Mouse (Mus musculus) forebrain, embryonic 13.5 days (tissue): ENCODE results near the gene Tada3. TPM values are rescaled to one million over a fixed set of nuclear protein-coding genes. Genes with fewer than 3 reads are reported as not detected.

ENCODE experiments used
- ATAC-seq: fragments of 200-750 bp; cut with Nextera tagmentation; 2 replicates; pipeline ENCODE4 v1.8.0; 2017
- H3K27ac ChIP-seq: fragments of 300-500 bp; sonication (generic); 2 replicates; pipeline ENCODE4 v1.5.1; 2015; ENCODE audit warnings: inconsistent platforms, mild to moderate bottlenecking, moderate library complexity
- H3K27me3 ChIP-seq: fragments of 300-500 bp; sonication (generic); 2 replicates; pipeline ENCODE4 v1.6.1; 2015; ENCODE audit warnings: mild to moderate bottlenecking, inconsistent platforms
- H3K36me3 ChIP-seq: fragments of 300-500 bp; sonication (generic); 2 replicates; pipeline ENCODE4 v1.6.1; 2015; ENCODE audit warnings: mild to moderate bottlenecking, inconsistent platforms; ENCODE audit not compliant: poor library complexity, severe bottlenecking
- H3K4me1 ChIP-seq: fragments of 300-500 bp; sonication (generic); 2 replicates; pipeline ENCODE4 v1.6.1; 2015; ENCODE audit warnings: inconsistent platforms
- H3K4me2 ChIP-seq: fragments of 300-500 bp; sonication (generic); 2 replicates; pipeline ENCODE4 v1.6.1; 2015; ENCODE audit warnings: inconsistent platforms, mild to moderate bottlenecking, moderate library complexity
- H3K4me3 ChIP-seq: fragments of 300-500 bp; sonication (generic); 2 replicates; pipeline ENCODE4 v1.5.1; 2015; ENCODE audit warnings: mild to moderate bottlenecking, inconsistent platforms
- H3K9ac ChIP-seq: fragments of 300-500 bp; sonication (generic); 2 replicates; pipeline ENCODE4 v1.6.1; 2015; ENCODE audit warnings: mild to moderate bottlenecking, inconsistent platforms
- H3K9me3 ChIP-seq: fragments of 300-500 bp; sonication (generic); replicated peaks from 2 replicates; pipeline ENCODE4 v1.6.1; 2016; ENCODE audit warnings: inconsistent platforms
- WGBS: fragments of 180-500 bp; shearing (Covaris S2); methylation state at CpG from one replicate; pipeline ENCODE4 v1.1.7; 2015; 5-methylcytosine and 5-hydroxymethylcytosine counted together
- polyA plus RNA-seq: library from polyadenylated mRNA; unstranded; fragments of >200 nt; fragmentation: Nextera tagmentation; extraction: Ambion mirVana; gene quantifications from 2 replicates; pipeline ENCODE4 v1.2.1, GENCODE M21; 2015

Gene Tada3
- polyA plus RNA-seq, 1 experiment from 2014 or later, result 65.4 TPM

DNA sequence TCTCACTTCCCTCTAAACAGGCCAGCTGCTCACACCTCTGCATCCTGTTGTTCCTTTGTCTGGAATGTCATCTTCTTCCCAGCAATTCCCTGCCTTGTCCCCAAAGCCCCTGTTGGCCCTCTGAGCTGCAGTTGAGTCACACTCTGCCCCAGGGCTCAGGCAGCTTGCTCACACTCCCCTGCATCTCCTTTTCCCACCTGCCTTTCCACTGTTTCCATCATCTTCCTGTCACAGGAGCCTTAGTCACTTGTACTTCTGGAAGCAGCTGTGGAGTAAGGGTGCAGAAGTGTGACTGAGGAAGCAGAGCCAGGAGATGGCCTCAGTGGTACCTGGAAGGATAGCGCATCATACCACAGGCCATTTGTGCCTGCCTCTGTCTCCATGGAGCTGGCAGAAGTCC lies 15.4 kb downstream of the Tada3 start:
- H3K9me3 ChIP-seq, result no peaks in the 10 kb centered on the region
- peaks cover 13% of the 10 kb centered on the region for H3K36me3 ChIP-seq
- H3K27ac ChIP-seq, result no peak overlapping the region
- no peaks in the 10 kb centered on the region for H3K4me1 ChIP-seq
- H3K27me3 ChIP-seq, result no peaks in the 10 kb centered on the region
- no peak overlapping the region for H3K4me3 ChIP-seq
- WGBS, result 96% methylated on average over 1 of the region's 1 CpGs
- H3K4me2 ChIP-seq, result no peak overlapping the region
- no peak for ATAC-seq
- no peak overlapping the region for H3K9ac ChIP-seq

DNA sequence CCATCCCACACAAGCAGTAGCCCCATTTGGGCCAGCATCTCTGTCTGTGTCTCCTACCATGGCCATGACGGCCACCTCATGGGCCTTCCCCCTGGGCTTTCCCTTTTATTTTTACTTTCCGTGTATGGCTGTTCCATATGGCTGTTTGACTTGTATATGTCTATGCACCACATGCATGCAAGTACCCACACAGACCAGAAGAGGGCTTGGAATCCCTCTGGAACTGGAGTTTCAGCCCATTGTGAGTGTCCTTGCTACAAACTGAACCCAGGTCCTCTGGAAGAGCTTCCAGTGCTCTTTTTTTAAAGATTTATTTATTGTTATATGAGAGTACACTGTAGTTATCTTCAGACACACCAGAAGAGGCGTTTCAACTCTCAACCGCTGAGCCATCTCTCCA lies 16.2 kb downstream of the Tada3 start:
- Histone ChIP-seq H3K27me3 (no peaks in the 10 kb centered on the region), H3K9me3 (no peaks in the 10 kb centered on the region), H3K27ac (no peak overlapping the region), H3K4me1 (no peaks in the 10 kb centered on the region), H3K4me3 (no peak overlapping the region), H3K36me3 (peaks cover 6% of the 10 kb centered on the region), H3K4me2 (no peak overlapping the region), H3K9ac (no peak overlapping the region)
- 73% methylated on average over 4 of the region's 4 CpGs for WGBS
- no peak for ATAC-seq

DNA sequence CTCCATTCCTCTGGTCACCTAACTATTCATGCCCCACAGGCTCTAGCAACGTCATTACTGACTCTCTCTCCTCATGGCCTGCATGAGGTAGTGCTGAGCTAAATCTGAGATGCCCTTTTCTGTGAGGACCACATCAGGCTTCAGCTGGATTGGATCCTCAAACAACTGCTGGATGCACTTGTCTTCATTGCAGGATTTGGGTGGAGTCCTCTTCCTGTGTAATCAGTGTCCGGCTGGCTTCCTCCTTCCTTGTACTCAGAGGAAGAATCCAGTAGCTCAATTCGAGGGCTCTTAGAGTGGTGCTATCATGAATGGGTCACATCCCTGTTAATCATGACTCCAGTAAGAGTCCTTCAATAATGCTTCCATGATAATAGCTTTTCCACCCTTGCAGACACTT lies 24.0 kb downstream of the Tada3 start:
- no peak overlapping the region for H3K27ac ChIP-seq
- no peak overlapping the region for H3K4me3 ChIP-seq
- H3K9me3 ChIP-seq, result no peaks in the 10 kb centered on the region
- ATAC-seq, result no peak
- H3K27me3 ChIP-seq, result no peaks in the 10 kb centered on the region
- H3K4me2 ChIP-seq, result no peak overlapping the region
- no peaks in the 10 kb centered on the region for H3K4me1 ChIP-seq
- no peaks in the 10 kb centered on the region for H3K36me3 ChIP-seq
- 75% methylated on average over 3 of the region's 3 CpGs for WGBS
- H3K9ac ChIP-seq, result no peak overlapping the region

DNA sequence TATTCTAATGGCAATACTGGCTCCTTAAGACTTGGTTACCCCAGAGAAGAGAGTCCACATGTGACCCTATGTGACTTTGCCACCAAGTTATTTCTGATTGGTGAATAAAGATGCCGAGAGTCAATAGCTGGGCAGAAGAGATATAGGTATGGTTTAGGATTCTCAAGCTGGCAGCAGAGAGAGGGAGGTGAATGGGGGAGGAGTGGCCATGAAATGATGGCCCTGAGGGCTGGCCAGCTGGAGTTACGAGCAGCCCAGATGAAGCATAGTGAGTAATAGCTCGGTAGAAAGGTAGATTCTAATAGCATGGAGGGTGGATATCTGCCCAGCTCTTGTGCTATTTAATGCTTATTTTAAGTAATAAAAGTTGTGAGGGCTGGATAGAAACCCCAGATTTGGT lies 24.9 kb downstream of the Tada3 start:
- Histone ChIP-seq H3K4me1 (no peaks in the 10 kb centered on the region), H3K9me3 (no peaks in the 10 kb centered on the region), H3K27ac (no peak overlapping the region), H3K36me3 (no peaks in the 10 kb centered on the region), H3K27me3 (no peaks in the 10 kb centered on the region), H3K9ac (no peak overlapping the region), H3K4me3 (no peak overlapping the region), H3K4me2 (no peak overlapping the region)
- WGBS, result 81% methylated on average over 3 of the region's 3 CpGs
- no peak for ATAC-seq

DNA sequence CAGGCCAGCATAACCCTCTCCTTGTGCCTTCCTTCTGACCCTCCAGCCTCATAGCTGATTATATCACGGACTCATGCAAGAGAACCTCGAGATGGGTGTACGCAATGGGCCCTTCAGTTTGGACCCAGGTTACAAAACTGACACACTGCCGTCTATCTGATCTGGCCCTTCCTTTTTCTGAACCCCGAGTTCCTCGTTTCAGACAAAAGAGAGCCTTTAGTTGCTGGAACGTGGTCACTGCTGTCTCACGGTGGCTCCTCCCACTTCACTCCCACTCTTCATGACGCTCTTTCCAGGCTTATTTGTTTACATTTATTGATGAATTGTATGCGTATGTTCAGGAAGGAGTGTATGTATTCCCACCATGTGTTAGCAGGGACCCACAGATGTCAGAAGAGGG lies 26.0 kb downstream of the Tada3 start:
- ATAC-seq, result no peak
- H3K27me3 ChIP-seq, result no peaks in the 10 kb centered on the region
- no peaks in the 10 kb centered on the region for H3K4me1 ChIP-seq
- WGBS, result 58% methylated on average over 10 of the region's 10 CpGs
- H3K9me3 ChIP-seq, result no peaks in the 10 kb centered on the region
- H3K4me2 ChIP-seq, result no peak overlapping the region
- H3K27ac ChIP-seq, result no peak overlapping the region
- no peak overlapping the region for H3K4me3 ChIP-seq
- no peak overlapping the region for H3K9ac ChIP-seq
- H3K36me3 ChIP-seq, result no peaks in the 10 kb centered on the region

DNA sequence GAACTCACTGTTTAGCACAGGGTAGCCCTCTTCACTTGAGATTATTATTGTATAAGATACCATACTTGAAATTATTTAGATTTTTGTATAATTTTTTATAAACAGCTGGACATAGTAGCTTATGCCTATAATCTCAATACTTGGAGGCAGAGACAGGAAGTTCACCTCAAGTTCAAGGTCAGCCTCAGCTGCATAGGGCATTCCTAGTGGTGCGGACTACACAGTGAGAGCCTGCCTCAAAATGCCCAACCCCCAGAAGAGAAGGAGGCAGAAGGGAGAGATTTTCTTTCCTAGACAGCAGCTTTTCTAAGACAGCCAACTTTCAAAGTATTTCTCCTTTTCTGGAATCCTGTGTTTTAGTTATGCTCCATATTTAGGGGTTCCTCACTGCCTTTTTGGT lies 26.5 kb downstream of the Tada3 start:
- WGBS, result 92% methylated on average over 1 of the region's 1 CpGs
- H3K9me3 ChIP-seq, result no peaks in the 10 kb centered on the region
- no peaks in the 10 kb centered on the region for H3K27me3 ChIP-seq
- H3K4me1 ChIP-seq, result no peaks in the 10 kb centered on the region
- no peak overlapping the region for H3K9ac ChIP-seq
- H3K27ac ChIP-seq, result no peak overlapping the region
- no peaks in the 10 kb centered on the region for H3K36me3 ChIP-seq
- no peak overlapping the region for H3K4me3 ChIP-seq
- no peak for ATAC-seq
- H3K4me2 ChIP-seq, result no peak overlapping the region

DNA sequence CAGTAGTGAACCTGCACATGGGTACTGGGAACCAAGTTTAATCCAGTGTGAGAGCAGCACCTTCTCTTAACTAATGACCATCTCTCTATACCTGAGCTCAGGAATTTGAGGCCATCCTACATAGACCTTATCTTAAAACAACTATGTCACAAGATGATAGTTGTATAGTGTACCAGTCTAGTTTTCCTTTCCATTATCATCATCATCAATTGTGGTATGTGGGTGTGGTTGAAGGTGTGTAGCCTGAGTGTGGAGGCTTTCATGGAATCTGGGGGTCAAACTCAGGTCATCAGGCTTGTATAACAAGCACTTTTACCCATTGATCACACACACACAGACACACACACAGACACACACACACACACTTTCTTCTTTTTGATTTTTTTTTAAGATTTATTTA lies 27.1 kb downstream of the Tada3 start:
- no peaks in the 10 kb centered on the region for H3K27me3 ChIP-seq
- H3K9ac ChIP-seq, result no peak overlapping the region
- H3K4me2 ChIP-seq, result no peak overlapping the region
- H3K9me3 ChIP-seq, result no peaks in the 10 kb centered on the region
- H3K36me3 ChIP-seq, result no peaks in the 10 kb centered on the region
- no peak for ATAC-seq
- no peak overlapping the region for H3K4me3 ChIP-seq
- no peaks in the 10 kb centered on the region for H3K4me1 ChIP-seq
- H3K27ac ChIP-seq, result no peak overlapping the region

DNA sequence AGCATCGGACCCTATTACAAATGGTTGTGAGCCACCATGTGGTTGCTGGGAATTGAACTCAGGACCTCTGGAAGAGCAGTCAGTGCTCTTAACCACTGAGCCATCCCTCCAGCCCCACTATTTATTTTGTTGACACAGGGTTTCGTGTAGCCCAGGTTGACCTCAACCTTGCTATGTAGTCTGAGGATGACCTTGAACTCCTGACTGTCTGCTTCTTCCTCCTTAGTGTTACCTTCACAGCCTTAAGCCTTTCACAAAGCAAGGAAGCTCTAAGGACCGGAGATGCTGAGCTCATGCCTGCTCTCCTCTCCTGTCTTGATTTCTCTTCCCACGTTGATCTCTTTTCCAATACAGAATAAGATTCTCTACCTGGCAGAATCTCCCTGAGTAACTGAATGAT lies 30.8 kb downstream of the Tada3 start:
- peaks cover 22% of the 10 kb centered on the region for H3K4me1 ChIP-seq
- H3K9me3 ChIP-seq, result no peaks in the 10 kb centered on the region
- H3K36me3 ChIP-seq, result no peaks in the 10 kb centered on the region
- ATAC-seq, result no peak
- H3K27me3 ChIP-seq, result no peaks in the 10 kb centered on the region
- no peak overlapping the region for H3K9ac ChIP-seq
- H3K27ac ChIP-seq, result no peak overlapping the region
- H3K4me2 ChIP-seq, result no peak overlapping the region
- WGBS, result 90% methylated on average over 4 of the region's 4 CpGs
- no peak overlapping the region for H3K4me3 ChIP-seq

DNA sequence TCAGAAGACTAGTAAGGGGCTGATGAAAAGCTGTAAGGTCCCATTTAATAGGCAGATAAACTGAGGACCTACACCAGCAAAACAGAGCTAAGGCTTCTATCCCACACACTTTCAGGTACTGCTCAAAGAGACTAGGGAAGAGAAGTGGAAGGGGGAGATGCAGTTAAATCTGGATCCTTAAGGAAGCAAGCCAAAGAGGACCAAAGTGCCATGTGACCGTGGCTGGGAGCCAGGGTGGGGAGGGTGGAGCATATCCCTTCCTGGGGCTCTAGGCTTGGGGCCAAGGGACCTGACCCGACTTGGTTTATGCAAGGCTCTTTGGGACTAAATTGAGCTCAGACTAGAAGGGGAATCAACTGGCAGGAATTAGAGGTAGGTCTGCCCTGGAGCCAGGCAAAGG lies 33.4 kb downstream of the Tada3 start:
- H3K36me3 ChIP-seq, result peaks cover 10% of the 10 kb centered on the region
- WGBS, result 46% methylated on average over 2 of the region's 2 CpGs
- peak overlapping the region; percentile 80; the same call in 1 of the 2 replicates for H3K9ac ChIP-seq
- peak overlapping the region; percentile 55; the same call in 1 of the 2 replicates for H3K4me3 ChIP-seq
- H3K27ac ChIP-seq, result no peak overlapping the region
- H3K4me1 ChIP-seq, result peaks cover 25% of the 10 kb centered on the region
- H3K4me2 ChIP-seq, result peak overlapping the region; percentile 81
- H3K9me3 ChIP-seq, result no peaks in the 10 kb centered on the region
- no peaks in the 10 kb centered on the region for H3K27me3 ChIP-seq
- no peak for ATAC-seq

DNA sequence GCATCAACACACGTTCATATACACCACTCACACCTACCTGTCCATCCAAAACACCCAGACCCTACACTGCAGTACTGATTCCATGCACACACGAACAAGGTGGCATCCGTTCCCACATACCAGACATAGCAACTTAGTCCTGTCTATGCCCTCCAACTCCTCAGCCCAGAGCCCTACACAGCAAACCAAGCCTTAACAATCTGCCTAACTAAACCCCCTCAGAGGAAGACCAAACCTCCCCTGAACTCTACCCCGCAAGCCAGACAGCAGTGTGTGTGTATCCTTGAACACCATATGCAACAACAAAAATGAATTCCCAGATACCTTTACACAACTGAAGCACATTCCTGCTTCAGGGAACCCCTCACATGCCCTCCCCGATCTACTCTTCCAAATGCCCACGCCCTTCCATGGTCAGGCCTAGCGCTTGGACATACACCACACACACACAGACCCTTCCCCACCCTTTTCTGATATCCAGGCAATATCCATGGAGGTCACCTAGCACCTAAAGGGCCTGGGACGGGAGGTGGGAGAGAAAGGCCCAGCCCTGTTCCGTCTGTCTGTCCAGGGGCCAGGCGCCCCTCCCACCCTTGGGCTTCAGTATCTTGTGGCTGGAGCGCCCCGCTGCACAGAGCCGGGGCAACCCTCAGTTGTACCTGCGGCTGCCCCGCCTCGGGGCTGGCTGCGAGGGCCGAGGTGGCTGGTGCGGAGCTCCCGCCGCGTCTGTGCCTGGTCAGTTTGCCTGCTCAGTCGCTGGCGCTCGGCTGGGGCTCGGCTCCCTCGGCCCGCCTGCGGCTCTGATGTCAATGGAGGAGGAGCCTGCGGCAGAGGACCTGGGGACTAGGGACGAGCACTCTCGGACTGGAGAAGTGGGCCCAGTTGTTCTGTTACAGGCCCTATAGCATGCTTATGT lies 34.2 kb downstream of the Tada3 start, which contains the start of gene Camk1:
Gene Camk1 (minus strand): TSS at position 808 of the 916 bp plus-strand sequence.
- Histone ChIP-seq H3K4me2 (peak within 1 kb of the TSS; percentile 81), H3K4me3 (peak within 1 kb of the TSS; percentile 55), H3K27me3 (no peaks in the 10 kb centered on the region), H3K9me3 (no peaks in the 10 kb centered on the region), H3K9ac (peak within 1 kb of the TSS; percentile 80), H3K4me1 (peaks cover 25% of the 10 kb centered on the region), H3K36me3 (peaks cover 16% of the 10 kb centered on the region), H3K27ac (no peak within 1 kb of the TSS)
- ATAC-seq, result peak; percentile 87
- 17% methylated on average over 32 of the region's 32 CpGs for WGBS

DNA sequence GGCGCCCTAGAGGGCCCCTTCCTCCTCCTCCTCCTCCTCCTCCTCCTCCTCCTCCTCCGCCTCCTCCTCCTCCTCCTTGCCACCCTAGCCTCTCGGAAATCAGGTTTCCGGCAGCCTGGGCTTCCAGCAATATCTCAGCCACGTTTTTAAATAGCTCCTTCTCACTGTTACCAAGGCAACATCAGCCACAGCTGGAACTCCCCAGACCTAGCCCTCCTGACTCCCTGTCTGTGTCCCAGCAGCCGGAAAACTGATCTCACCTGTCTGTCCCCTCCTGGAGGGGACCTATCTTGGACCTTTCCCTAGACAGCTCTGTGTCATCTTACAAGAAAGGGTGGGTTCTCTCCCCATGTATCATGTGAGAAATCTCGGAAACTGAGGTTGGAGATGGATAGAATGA lies 35.4 kb downstream of the Tada3 start:
- Histone ChIP-seq H3K27ac (no peak overlapping the region), H3K27me3 (no peaks in the 10 kb centered on the region), H3K4me1 (peaks cover 25% of the 10 kb centered on the region), H3K4me3 (peak overlapping the region; percentile 12; the same call in 1 of the 2 replicates), H3K9me3 (no peaks in the 10 kb centered on the region), H3K9ac (no peak overlapping the region), H3K4me2 (peak overlapping the region; percentile 81), H3K36me3 (peaks cover 26% of the 10 kb centered on the region)
- 50% methylated on average over 6 of the region's 7 CpGs for WGBS
- no peak for ATAC-seq

DNA sequence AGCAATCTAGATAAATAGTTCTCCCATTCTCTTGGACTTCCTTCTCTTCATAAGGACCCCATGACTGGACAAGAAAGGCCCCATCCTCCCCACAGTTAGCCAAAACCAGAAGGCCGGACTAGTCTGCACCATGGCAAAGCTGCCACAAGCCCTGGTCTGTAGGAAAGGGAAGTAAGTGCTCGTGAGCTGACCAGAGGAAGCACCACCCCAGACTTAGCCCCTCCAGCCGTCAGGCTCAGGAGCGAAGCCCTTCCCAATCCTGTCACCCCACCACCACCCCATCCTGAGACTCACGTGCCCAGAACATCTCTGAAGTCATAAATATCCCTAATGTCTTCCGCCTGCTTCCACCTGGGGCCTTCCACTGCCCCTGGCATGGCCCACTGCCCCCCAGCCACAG lies 36.1 kb downstream of the Tada3 start:
- Histone ChIP-seq H3K4me3 (no peak overlapping the region), H3K4me2 (peak overlapping the region; percentile 20; the same call in 1 of the 2 replicates), H3K36me3 (peaks cover 31% of the 10 kb centered on the region), H3K9me3 (no peaks in the 10 kb centered on the region), H3K9ac (0 out of 2 replicates have a peak overlapping the region, but pooled peaks have one; percentile 12), H3K27me3 (no peaks in the 10 kb centered on the region), H3K4me1 (peaks cover 25% of the 10 kb centered on the region), H3K27ac (no peak overlapping the region)
- ATAC-seq, result no peak
- WGBS, result 92% methylated on average over 6 of the region's 6 CpGs
